Mouse (Mus musculus) stomach, postnatal 0 days (tissue): Measurements from ENCODE around the gene Tshz2.

Experiments
- CTCF ChIP-seq: IDR thresholded peaks from 2 replicates; pipeline ENCODE4 v1.5.1; 2016; ENCODE audit warnings: antibody characterized with exemption, low read depth, mild to moderate bottlenecking, moderate library complexity
- EP300 ChIP-seq: optimal IDR thresholded peaks from 2 replicates; pipeline ENCODE3; 2016; ENCODE audit warnings: antibody characterized with exemption

GRCm38 (mm10) chr2:169859078-169859855, 226.5 kb downstream of the Tshz2 start:
- no peak for TF ChIP-seq EP300
- TF ChIP-seq CTCF = no peak
